Mouse (Mus musculus): Measurements from ENCODE around the gene Farsa.

DNA sequence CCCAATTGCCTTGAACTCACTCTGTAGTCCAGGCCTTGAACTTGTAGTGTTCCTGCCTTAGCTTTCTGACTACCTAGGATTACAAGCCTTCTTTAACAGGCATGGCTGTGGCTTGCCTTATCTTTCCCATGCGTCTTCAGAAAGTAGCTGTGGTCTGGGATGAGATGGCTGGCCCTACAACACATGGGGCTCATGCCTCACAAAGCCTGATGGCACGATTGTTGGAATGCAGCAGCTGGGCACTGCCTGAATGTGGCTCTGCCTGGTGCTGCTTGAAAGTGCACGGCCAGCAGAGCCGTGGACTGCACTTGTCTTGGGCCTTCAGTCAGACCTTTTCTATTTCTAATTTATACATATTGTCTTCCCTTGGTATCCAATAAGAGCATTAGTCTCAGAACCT is 27.9 kb downstream of the Farsa start:
- TF ChIP-seq CTCF (IDR thresholded peaks at IDR 0.05; ENCODE audit: control insufficient read depth, insufficient read depth, low read length), result no peak
- no peak for TF ChIP-seq POLR2A (IDR thresholded peaks at IDR 0.05; ENCODE audit: borderline replicate concordance, control insufficient read depth, low read depth, low read length)

Measured in bone marrow, adult 2 months (tissue).